Mouse (Mus musculus) embryonic facial prominence, embryonic 14.5 days (tissue): ENCODE results near the gene Usp48. TPM values are rescaled to one million over a fixed set of nuclear protein-coding genes. Genes with fewer than 3 reads are reported as not detected.
A peak's percentile ranks its signal among the peaks of the same experiment; 100 is the strongest.

Experiments used
- ATAC-seq: fragments of 200-750 bp; cut with Nextera tagmentation; 2 replicates; pipeline ENCODE4 v1.8.0; 2017; ENCODE audit warnings: low read depth, moderate number of reproducible peaks, moderate TSS enrichment
- DNase-seq: peaks from one replicate; pipeline ENCODE4 v3.0.0-alpha.2; 2015; ENCODE audit warnings: low spot score
- H3K27ac ChIP-seq: fragments of 300-500 bp; sonication (generic); replicated peaks from 2 replicates; pipeline ENCODE4 v1.5.1; 2014; ENCODE audit warnings: low read depth, mild to moderate bottlenecking, low read length, moderate library complexity
- H3K27me3 ChIP-seq: fragments of 300-500 bp; sonication (generic); replicated peaks from 2 replicates; pipeline ENCODE4 v1.6.1; 2014; ENCODE audit warnings: low read length; ENCODE audit not compliant: control insufficient read depth, insufficient read depth
- H3K36me3 ChIP-seq: fragments of 300-500 bp; sonication (generic); 2 replicates; pipeline ENCODE4 v1.6.1; 2014; ENCODE audit warnings: low read length, mixed read lengths; ENCODE audit not compliant: control insufficient read depth, insufficient read depth
- H3K4me1 ChIP-seq: fragments of 300-500 bp; sonication (generic); 2 replicates; pipeline ENCODE4 v1.6.1; 2014; ENCODE audit warnings: antibody characterized with exemption, low read length; ENCODE audit not compliant: control insufficient read depth, insufficient read depth
- H3K4me2 ChIP-seq: fragments of 300-500 bp; sonication (generic); 2 replicates; pipeline ENCODE4 v1.6.1; 2014; ENCODE audit warnings: low read depth, mild to moderate bottlenecking, low read length, moderate library complexity, mixed read lengths
- H3K4me3 ChIP-seq: fragments of 300-500 bp; sonication (generic); 2 replicates; pipeline ENCODE4 v1.5.1; 2014; ENCODE audit warnings: low read depth, mild to moderate bottlenecking, low read length
- H3K9ac ChIP-seq: fragments of 300-500 bp; sonication (generic); 2 replicates; pipeline ENCODE4 v1.6.1; 2014; ENCODE audit warnings: low read depth, mild to moderate bottlenecking, low read length, moderate library complexity, mixed read lengths
- H3K9me3 ChIP-seq: fragments of 300-500 bp; sonication (generic); 2 replicates; pipeline ENCODE4 v1.6.1; 2016; ENCODE audit warnings: low read length; ENCODE audit not compliant: control insufficient read depth
- WGBS: fragments of 180-500 bp; shearing (Covaris S2); extraction: QIAGEN DNeasy Blood & Tissue Kit; methylation state at CpG from one replicate; pipeline ENCODE4 v1.1.7; 2014; 5-methylcytosine and 5-hydroxymethylcytosine counted together
- polyA plus RNA-seq: library from polyadenylated mRNA; unstranded; fragments of >200 nt; fragmentation: Nextera tagmentation; extraction: Ambion mirVana; gene quantifications from 2 replicates; pipeline ENCODE4 v1.2.1, GENCODE M21; 2014

The Usp48 gene
- polyA plus RNA-seq, 1 experiment from 2014 or later, result 59.8 TPM

- H3K4me1 ChIP-seq, result peaks cover 11% of the 10 kb centered on the region
- H3K4me2 ChIP-seq, result no peak overlapping the region
- no peaks in the 10 kb centered on the region for H3K9me3 ChIP-seq
- H3K9ac ChIP-seq, result no peak overlapping the region
- WGBS, result 65% methylated on average over 5 of the region's 5 CpGs
- H3K27me3 ChIP-seq, result no peaks in the 10 kb centered on the region
- no peak overlapping the region for H3K4me3 ChIP-seq
- no peaks in the 10 kb centered on the region for H3K36me3 ChIP-seq
- H3K27ac ChIP-seq, result no peak overlapping the region
- DNase-seq (no peak), ATAC-seq (no peak)
These were observed 111.8 kb downstream of the Usp48 start for GRCm38 (mm10) chr4:137705379-137705778.

- Histone ChIP-seq H3K27me3 (no peaks in the 10 kb centered on the region), H3K9me3 (no peaks in the 10 kb centered on the region), H3K27ac (no peak overlapping the region), H3K9ac (peak overlapping the region; percentile 79; the same call in 1 of the 2 replicates), H3K4me2 (peak overlapping the region; percentile 73; the same call in 1 of the 2 replicates), H3K36me3 (no peaks in the 10 kb centered on the region), H3K4me1 (peaks cover 11% of the 10 kb centered on the region), H3K4me3 (no peak overlapping the region)
- ATAC-seq (no peak), DNase-seq (no peak)
- WGBS, result 61% methylated on average over 7 of the region's 7 CpGs
These were observed 113.0 kb downstream of the Usp48 start for GRCm38 (mm10) chr4:137706510-137706909.

GRCm38 (mm10) chr4:137707216-137707990 is 113.8 kb downstream of the Usp48 start:
- 7% methylated on average over 16 of the region's 52 CpGs for WGBS
- H3K4me3 ChIP-seq, result peak overlapping the region; percentile 57
- peaks cover 11% of the 10 kb centered on the region for H3K4me1 ChIP-seq
- H3K9ac ChIP-seq, result peak overlapping the region; percentile 79
- ATAC-seq (peak; percentile 90), DNase-seq (peak; percentile 92)
- H3K27me3 ChIP-seq, result no peaks in the 10 kb centered on the region
- peak overlapping the region; percentile 73 for H3K4me2 ChIP-seq
- no peaks in the 10 kb centered on the region for H3K36me3 ChIP-seq
- no peaks in the 10 kb centered on the region for H3K9me3 ChIP-seq
- no peak overlapping the region for H3K27ac ChIP-seq

Other genes starting within 250 kb of the Usp48 start
- gene Cdc42, start 236.0 kb upstream of the Usp48 start, polyA plus RNA-seq, result 714 and 769 TPM in 2 replicates
- gene Cela3a, start 184.0 kb upstream of the Usp48 start, polyA plus RNA-seq, result not detected in 2 replicates
- gene Cela3b, start 163.2 kb upstream of the Usp48 start, polyA plus RNA-seq, result 0.30 and 0.56 TPM in 2 replicates
- 0.17 and 0.46 TPM in 2 replicates for gene 1700013G24Rik, start 140.5 kb upstream of the Usp48 start, polyA plus RNA-seq
- 64.8 and 67.2 TPM in 2 replicates for gene Hspg2, start 125.0 kb upstream of the Usp48 start, polyA plus RNA-seq
- gene Ldlrad2, start 19.2 kb upstream of the Usp48 start, polyA plus RNA-seq, result 0.47 TPM in 1 of 2 replicates, not detected in the other
- gene Rap1gap, start 71.0 kb downstream of the Usp48 start, polyA plus RNA-seq, result 17.1 and 18.4 TPM in 2 replicates
- gene Alpl, start 202.6 kb downstream of the Usp48 start, polyA plus RNA-seq, result 112 and 149 TPM in 2 replicates